Mouse (Mus musculus) 416B (cell line): Measurements from ENCODE around the gene Bpnt1.

Experiments
- DNase-seq: peaks from one replicate; pipeline ENCODE4 v3.0.0; 2011; ENCODE audit warnings: low read depth

Gene Bpnt1

DNA sequence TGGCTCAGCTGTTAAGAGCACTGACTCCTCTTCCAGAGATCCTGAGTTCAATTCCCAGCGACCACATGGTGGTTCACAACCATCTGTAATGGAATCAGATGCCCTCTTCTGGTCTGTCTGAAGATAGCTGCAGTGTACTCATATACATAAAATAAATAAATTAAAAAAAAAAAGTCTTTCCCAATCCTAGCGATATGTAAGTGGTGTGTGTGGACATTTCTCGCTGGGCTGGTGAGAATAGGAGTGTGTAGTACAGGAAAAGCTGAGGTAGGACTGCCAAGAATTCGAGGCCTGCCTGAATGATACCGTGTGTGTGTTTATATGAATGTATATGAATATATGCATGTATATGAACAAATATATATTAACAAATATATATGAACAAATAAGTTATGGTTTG lies 585 bp upstream of the Bpnt1 start:
- peak; percentile 44 for DNase-seq

DNA sequence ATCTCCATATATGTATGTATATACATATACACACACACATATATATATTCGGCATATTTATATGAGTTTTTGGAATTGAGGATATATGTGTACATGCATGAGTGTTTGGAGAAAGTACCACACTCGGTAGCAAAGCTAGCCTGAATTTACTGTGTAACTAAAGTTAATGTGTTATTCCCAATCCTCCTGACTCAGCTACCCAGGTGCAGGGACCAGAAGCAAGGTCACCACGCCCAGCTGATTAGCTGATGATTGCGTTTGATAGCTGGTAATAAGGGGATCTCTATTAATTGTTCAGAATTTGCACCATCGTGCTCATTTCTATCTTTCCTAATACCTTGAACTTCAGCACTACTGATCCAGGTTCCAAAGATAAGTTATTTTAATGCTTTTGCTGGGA lies 1.7 kb downstream of the Bpnt1 start:
- no peak for DNase-seq

GRCm38 (mm10) chr1:185334136-185334535 lies 2.2 kb downstream of the Bpnt1 start:
- DNase-seq, result no peak

- no peak for DNase-seq
These were observed 3.3 kb downstream of the Bpnt1 start for GRCm38 (mm10) chr1:185335231-185335765.

DNA sequence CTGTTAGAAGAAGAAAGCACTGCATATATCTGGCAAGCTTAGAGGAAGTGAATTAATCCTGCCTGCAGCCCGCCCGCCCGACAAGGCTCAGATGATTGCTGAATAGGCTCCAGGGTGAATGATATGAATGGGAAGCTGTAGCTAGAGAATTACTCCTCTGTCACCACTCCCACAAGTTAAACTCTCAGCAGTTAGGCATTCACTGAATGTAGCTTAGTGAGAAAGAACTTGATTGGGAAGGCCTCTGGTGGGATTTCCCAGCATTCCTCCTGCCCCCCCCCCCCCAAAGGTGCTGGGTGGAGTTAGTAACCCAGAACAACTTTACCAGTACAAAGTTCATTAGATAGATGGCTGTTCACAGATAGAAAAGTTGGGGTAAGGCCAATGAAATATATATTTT lies 4.6 kb downstream of the Bpnt1 start:
- DNase-seq, result no peak

DNA sequence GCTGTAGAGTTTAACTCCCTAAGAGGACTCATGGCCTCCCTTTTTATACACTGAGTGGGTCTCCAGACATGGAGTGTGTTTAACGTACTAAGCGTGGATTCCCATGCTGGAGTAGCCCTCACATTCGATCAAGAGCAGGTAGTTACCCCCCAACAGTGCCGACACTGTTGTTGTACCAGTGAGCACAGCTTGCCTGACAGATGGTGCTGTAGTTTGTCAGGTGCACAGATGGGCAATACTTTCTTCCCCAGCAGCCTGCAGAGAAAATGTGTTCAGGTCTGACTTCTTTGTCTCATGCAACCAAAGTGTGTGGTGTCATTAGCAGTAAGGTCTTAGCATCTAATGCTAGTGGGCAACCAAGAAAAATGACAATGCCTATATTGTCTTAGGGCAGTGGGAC lies 10.5 kb downstream of the Bpnt1 start:
- no peak for DNase-seq

- peak; percentile 14 for DNase-seq
These were observed 11.5 kb downstream of the Bpnt1 start for GRCm38 (mm10) chr1:185343422-185343821.

DNA sequence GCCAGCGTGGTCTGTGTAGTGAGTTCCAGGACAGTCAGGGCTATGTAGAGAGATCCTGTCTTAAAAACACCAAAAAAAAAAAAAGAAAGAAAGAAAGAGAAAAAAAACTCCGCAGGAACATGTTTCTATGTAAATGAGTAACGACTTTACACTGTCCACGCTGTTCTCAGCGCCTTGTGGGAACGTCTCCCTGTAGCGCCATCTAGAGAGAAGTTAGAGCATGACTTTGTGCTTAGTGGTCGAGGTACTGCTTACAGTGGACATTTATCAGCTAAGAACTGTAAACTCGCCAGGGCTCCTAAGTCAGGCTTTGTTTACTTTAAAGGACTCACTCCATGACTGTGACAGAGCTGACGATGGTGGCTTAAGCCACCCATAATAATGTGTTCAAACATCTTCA lies 14.2 kb downstream of the Bpnt1 start:
- peak; percentile 52 for DNase-seq

GRCm38 (mm10) chr1:185349741-185350140 lies 17.8 kb downstream of the Bpnt1 start:
- DNase-seq, result no peak

GRCm38 (mm10) chr1:185350611-185351010 lies 18.7 kb downstream of the Bpnt1 start:
- DNase-seq, result no peak

DNA sequence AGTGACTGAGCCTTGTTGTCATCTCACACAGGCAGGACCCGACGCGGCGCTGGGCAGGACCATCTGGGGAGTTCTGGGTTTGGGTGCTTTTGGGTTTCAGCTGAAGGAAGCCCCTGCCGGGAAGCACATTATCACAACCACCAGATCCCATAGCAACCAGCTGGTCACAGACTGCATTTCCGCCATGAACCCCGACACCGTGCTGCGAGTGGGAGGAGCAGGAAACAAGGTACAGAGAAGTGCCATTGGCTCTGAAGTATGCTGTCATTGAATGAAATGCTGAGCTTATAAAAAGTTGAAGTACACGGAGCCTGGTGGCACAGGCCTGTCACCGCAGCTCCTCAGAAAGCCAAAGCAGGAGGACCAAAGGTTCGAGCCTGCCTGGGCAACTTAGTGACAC lies 20.2 kb downstream of the Bpnt1 start:
- no peak for DNase-seq

- no peak for DNase-seq
These were observed 21.4 kb downstream of the Bpnt1 start for GRCm38 (mm10) chr1:185353351-185353750.

DNA sequence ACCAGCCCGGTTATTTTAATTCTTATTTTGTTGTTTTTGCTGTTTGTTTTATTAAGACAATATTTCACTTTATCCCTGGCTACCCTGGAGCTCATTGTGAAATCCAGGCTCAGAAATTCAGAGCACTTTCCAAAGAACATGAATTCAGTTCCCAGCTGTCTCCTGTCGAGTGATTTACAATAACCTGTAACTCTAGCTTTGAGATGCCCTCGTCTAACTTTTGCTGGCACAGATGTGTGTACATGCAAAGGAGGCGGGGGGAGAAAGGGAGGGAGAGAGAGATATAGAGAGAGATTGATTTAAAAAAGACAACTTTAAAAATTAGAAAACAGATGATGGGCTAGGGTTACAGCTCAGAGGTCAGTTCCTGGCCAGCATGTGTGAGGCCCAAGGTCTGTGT lies 22.8 kb downstream of the Bpnt1 start:
- DNase-seq, result no peak

DNA sequence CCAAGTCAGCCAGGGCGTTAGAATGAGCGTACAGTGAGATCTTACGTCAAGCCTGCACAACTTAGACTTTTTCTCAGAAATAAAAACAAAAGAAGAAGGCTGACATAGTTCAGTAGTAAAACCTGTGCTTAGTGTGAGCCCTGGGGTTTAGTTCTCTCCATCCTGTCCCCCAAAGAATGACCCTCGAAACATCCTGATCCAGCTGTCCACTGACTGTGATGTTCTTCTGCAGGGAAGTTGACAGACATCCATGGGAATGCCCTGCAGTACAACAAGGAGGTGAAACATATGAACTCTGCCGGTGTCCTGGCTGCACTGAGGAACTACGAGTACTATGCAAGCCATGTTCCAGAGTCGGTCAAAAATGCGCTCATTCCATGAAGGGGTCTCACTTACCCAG lies 24.3 kb downstream of the Bpnt1 start:
- DNase-seq, result no peak

DNA sequence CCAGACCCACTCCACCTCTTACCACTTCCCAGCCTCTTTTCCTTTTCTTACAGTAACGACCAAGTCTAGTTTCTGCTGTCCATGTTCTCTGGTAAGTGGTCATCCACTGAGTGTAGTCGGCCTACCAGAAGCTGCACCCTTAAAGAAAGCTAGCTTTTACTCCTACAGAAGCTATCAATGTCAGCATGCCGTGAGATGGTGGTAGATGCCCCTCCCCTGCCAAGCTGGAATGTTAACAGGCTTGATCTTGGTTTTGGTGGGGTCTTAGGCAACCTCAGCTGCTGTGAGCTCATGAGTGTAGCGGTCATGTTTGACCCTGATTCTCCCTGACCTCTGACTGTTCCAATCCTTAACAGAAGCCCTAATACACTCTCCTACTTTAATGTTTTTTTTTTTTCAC lies 26.3 kb downstream of the Bpnt1 start:
- DNase-seq, result no peak

GRCm38 (mm10) chr1:185362677-185363520 lies 30.9 kb downstream of the Bpnt1 start, which contains the start of gene Eprs:
TSS of gene Eprs (plus strand) at chr1:185363044.
- DNase-seq, result peak; percentile 99

GRCm38 (mm10) chr1:185363526-185364182 lies 31.7 kb downstream of the Bpnt1 start:
- peak; percentile 88 for DNase-seq

GRCm38 (mm10) chr1:185364183-185364540 lies 32.2 kb downstream of the Bpnt1 start:
- DNase-seq, result no peak

DNA sequence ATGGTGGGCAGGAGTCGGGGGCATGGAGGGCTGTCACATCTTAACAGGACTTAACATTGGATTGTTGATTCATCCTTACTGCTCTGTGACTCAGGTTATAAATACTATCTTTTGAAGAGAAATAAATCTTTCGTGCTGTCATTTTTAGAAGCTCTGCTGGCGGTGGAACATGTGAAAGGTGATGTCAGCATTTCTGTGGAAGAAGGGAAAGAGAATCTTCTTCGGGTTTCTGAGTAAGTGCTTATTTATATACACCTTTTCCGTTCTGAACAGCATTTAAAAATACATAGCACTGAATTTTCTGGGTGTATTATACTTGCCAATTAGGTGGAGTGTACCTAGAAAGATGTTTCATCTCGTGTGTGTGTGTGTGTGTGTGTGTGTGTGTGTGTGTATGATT lies 35.4 kb downstream of the Bpnt1 start:
- no peak for DNase-seq

DNA sequence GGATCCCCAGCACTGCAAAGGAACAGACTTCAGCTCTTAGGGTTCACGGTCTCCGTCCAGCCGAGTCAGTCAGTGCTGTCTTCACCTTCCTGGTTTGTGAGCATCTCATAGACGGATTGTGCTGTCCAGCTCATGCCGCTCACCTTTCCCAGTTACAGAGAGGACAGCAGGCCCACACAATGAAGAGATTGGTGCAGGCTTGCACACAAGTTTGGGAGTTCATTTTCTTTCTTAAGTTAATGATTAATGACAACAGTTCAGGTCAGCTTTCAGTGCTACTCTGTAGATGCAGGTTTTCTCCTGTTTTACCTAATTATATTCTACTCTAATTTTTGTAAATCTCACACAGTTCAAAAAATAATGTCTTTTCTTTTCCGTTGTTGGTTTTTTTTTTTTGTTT lies 38.0 kb downstream of the Bpnt1 start:
- DNase-seq, result no peak

GRCm38 (mm10) chr1:185376390-185376789 lies 44.4 kb downstream of the Bpnt1 start:
- peak; percentile 94 for DNase-seq

- DNase-seq, result no peak
These were observed 45.5 kb downstream of the Bpnt1 start for GRCm38 (mm10) chr1:185377429-185377828.

- no peak for DNase-seq
These were observed 69.7 kb downstream of the Bpnt1 start for GRCm38 (mm10) chr1:185401615-185402014.
